Mouse (Mus musculus) liver, adult 2 months (tissue): ENCODE results near the gene Magee2.
"Not testable (repeated sequence)": the region's sequence is repeated elsewhere in the genome, so short reads cannot be mapped to it uniquely, and the experiment has no call there.

Experiments
- CTCF ChIP-seq: fragments of 200-500 bp; IDR thresholded peaks from 2 replicates; pipeline ENCODE4 v1.5.1; 2011; ENCODE audit warnings: low read depth, low read length, control low read depth
- POLR2A ChIP-seq: fragments of 200-500 bp; IDR thresholded peaks from 2 replicates; pipeline ENCODE4 v1.6.1; 2011; ENCODE audit warnings: low read length, control low read depth; ENCODE audit not compliant: insufficient read depth; ENCODE audit errors: extremely low read depth

- not testable (repeated sequence) for TF ChIP-seq CTCF, POLR2A
These were observed 39.5 kb downstream of the Magee2 start for GRCm38 (mm10) chrX:104817583-104817982.
